Mouse (Mus musculus) liver, embryonic 11.5 days (tissue): ENCODE results near the gene Smarcal1. TPM values are rescaled to one million over a fixed set of nuclear protein-coding genes. Genes with fewer than 3 reads are reported as not detected.

ENCODE experiments used
- ATAC-seq: fragments of 200-750 bp; cut with Nextera tagmentation; replicated peaks from 2 replicates; pipeline ENCODE4 v1.8.0; 2017; ENCODE audit warnings: moderate number of reproducible peaks, mild to moderate bottlenecking, moderate TSS enrichment, moderate library complexity; ENCODE audit not compliant: low FRiP score
- DNase-seq: peaks from one replicate; pipeline ENCODE4 v3.0.0-alpha.2; 2017; ENCODE audit warnings: low spot score
- H3K27ac ChIP-seq: fragments of 300-500 bp; sonication (generic); 2 replicates; pipeline ENCODE4 v1.5.1; 2014; ENCODE audit warnings: mild to moderate bottlenecking, low read depth, low read length, control low read depth
- H3K27me3 ChIP-seq: fragments of 300-500 bp; sonication (generic); replicated peaks from 2 replicates; pipeline ENCODE4 v1.6.1; 2014; ENCODE audit warnings: low read length, mixed read lengths; ENCODE audit not compliant: control insufficient read depth, insufficient read depth
- H3K36me3 ChIP-seq: fragments of 300-500 bp; sonication (generic); 2 replicates; pipeline ENCODE4 v1.6.1; 2014; ENCODE audit warnings: mild to moderate bottlenecking, low read length, moderate library complexity, mixed read lengths; ENCODE audit not compliant: control insufficient read depth, insufficient read depth
- H3K4me1 ChIP-seq: fragments of 300-500 bp; sonication (generic); replicated peaks from 2 replicates; pipeline ENCODE4 v1.6.1; 2014; ENCODE audit warnings: low read length, mixed read lengths; ENCODE audit not compliant: control insufficient read depth, insufficient read depth
- H3K4me2 ChIP-seq: fragments of 300-500 bp; sonication (generic); 2 replicates; pipeline ENCODE4 v1.6.1; 2014; ENCODE audit warnings: mild to moderate bottlenecking, control low read depth, moderate library complexity
- H3K4me3 ChIP-seq: fragments of 300-500 bp; sonication (generic); 2 replicates; pipeline ENCODE4 v1.5.1; 2014; ENCODE audit warnings: low read depth, low read length, control low read depth
- H3K9ac ChIP-seq: fragments of 300-500 bp; sonication (generic); 2 replicates; pipeline ENCODE4 v1.6.1; 2014; ENCODE audit warnings: low read depth, low read length, control low read depth
- H3K9me3 ChIP-seq: fragments of 300-500 bp; sonication (generic); 2 replicates; pipeline ENCODE4 v1.6.1; 2016; ENCODE audit warnings: low read length, inconsistent platforms, mixed read lengths; ENCODE audit not compliant: control insufficient read depth
- WGBS: fragments of 180-500 bp; shearing (Covaris S2); extraction: QIAGEN DNeasy Blood & Tissue Kit; methylation state at CpG from one replicate; pipeline ENCODE4 v1.1.7; 2014; 5-methylcytosine and 5-hydroxymethylcytosine counted together
- polyA plus RNA-seq: library from polyadenylated mRNA; unstranded; fragments of >200 nt; fragmentation: Nextera tagmentation; extraction: Ambion mirVana; gene quantifications from 2 replicates; pipeline ENCODE4 v1.2.1, GENCODE M21; 2014

Gene Smarcal1
- 18.7 and 19.9 TPM in 2 replicates for polyA plus RNA-seq

- Histone ChIP-seq H3K9me3 (no peaks in the 10 kb centered on the region), H3K36me3 (peaks cover 14% of the 10 kb centered on the region; the same call in 1 of the 2 replicates), H3K4me1 (peaks cover 5% of the 10 kb centered on the region), H3K9ac (peak within 1 kb of the TSS; percentile 82), H3K4me3 (peak within 1 kb of the TSS; percentile 75), H3K4me2 (peak within 1 kb of the TSS; percentile 74), H3K27me3 (peaks cover 5% of the 10 kb centered on the region), H3K27ac (peak within 1 kb of the TSS; percentile 41; the same call in 1 of the 2 replicates)
- ATAC-seq, result peak; percentile 100
- under 1% methylated on average over 25 of the region's 25 CpGs for WGBS
- DNase-seq, result peak; percentile 92
These were observed at the start of gene Smarcal1 for GRCm38 (mm10) chr1:72582947-72583731. Gene Smarcal1, plus strand, starts transcription at chr1:72583251.

- H3K9me3 ChIP-seq, result no peaks in the 10 kb centered on the region
- no peaks in the 10 kb centered on the region for H3K36me3 ChIP-seq
- no peak overlapping the region for H3K9ac ChIP-seq
- peaks cover 7% of the 10 kb centered on the region; the same call in 1 of the 2 replicates for H3K4me1 ChIP-seq
- H3K4me3 ChIP-seq, result no peak overlapping the region
- DNase-seq (no peak), ATAC-seq (no peak)
- H3K27me3 ChIP-seq, result peaks cover 31% of the 10 kb centered on the region
- no peak overlapping the region for H3K4me2 ChIP-seq
- no peak overlapping the region for H3K27ac ChIP-seq
These were observed 49.6 kb upstream of the Smarcal1 start for GRCm38 (mm10) chr1:72533439-72533838.

GRCm38 (mm10) chr1:72535725-72536571 is 47.1 kb upstream of the Smarcal1 start:
- Histone ChIP-seq H3K9ac (no peak overlapping the region), H3K4me3 (peak overlapping the region; percentile 25; the same call in 1 of the 2 replicates), H3K27me3 (peaks cover 31% of the 10 kb centered on the region), H3K9me3 (no peaks in the 10 kb centered on the region), H3K27ac (no peak overlapping the region), H3K4me1 (peaks cover 7% of the 10 kb centered on the region; the same call in 1 of the 2 replicates), H3K36me3 (no peaks in the 10 kb centered on the region), H3K4me2 (peak overlapping the region; percentile 57)
- ATAC-seq (no peak), DNase-seq (no peak)
- 5% methylated on average over 36 of the region's 36 CpGs for WGBS

GRCm38 (mm10) chr1:72536611-72537351 is 46.3 kb upstream of the Smarcal1 start, which contains the start of gene March4:
Gene March4, minus strand, starts transcription at chr1:72536930.
- peak within 1 kb of the TSS; percentile 25 for H3K4me3 ChIP-seq
- H3K27me3 ChIP-seq, result peaks cover 31% of the 10 kb centered on the region
- H3K36me3 ChIP-seq, result no peaks in the 10 kb centered on the region
- no peak within 1 kb of the TSS for H3K27ac ChIP-seq
- H3K9me3 ChIP-seq, result no peaks in the 10 kb centered on the region
- H3K9ac ChIP-seq, result no peak within 1 kb of the TSS
- WGBS, result 2% methylated on average over 41 of the region's 41 CpGs
- H3K4me2 ChIP-seq, result peak within 1 kb of the TSS; percentile 57
- DNase-seq (peak; percentile 75), ATAC-seq (0 out of 2 replicates have a peak, but pooled peaks have one; percentile 41)
- H3K4me1 ChIP-seq, result peaks cover 7% of the 10 kb centered on the region; the same call in 1 of the 2 replicates

- no peaks in the 10 kb centered on the region for H3K9me3 ChIP-seq
- DNase-seq, result no peak
- H3K4me2 ChIP-seq, result no peak overlapping the region
- H3K4me1 ChIP-seq, result peaks cover 7% of the 10 kb centered on the region; the same call in 1 of the 2 replicates
- ATAC-seq, result no peak
- WGBS, result 81% methylated on average over 5 of the region's 5 CpGs
- H3K9ac ChIP-seq, result no peak overlapping the region
- H3K27me3 ChIP-seq, result peaks cover 31% of the 10 kb centered on the region
- H3K36me3 ChIP-seq, result no peaks in the 10 kb centered on the region
- H3K4me3 ChIP-seq, result no peak overlapping the region
- H3K27ac ChIP-seq, result no peak overlapping the region
These were observed 44.8 kb upstream of the Smarcal1 start for GRCm38 (mm10) chr1:72538266-72538665.

GRCm38 (mm10) chr1:72550317-72550716 is 32.7 kb upstream of the Smarcal1 start:
- no peaks in the 10 kb centered on the region for H3K36me3 ChIP-seq
- H3K27ac ChIP-seq, result no peak overlapping the region
- no peak for ATAC-seq
- DNase-seq, result no peak
- no peaks in the 10 kb centered on the region for H3K4me1 ChIP-seq
- no peak overlapping the region for H3K9ac ChIP-seq
- no peaks in the 10 kb centered on the region for H3K27me3 ChIP-seq
- H3K9me3 ChIP-seq, result no peaks in the 10 kb centered on the region
- no peak overlapping the region for H3K4me2 ChIP-seq
- 68% methylated on average over 2 of the region's 2 CpGs for WGBS
- no peak overlapping the region for H3K4me3 ChIP-seq

- Histone ChIP-seq H3K4me2 (no peak overlapping the region), H3K9ac (no peak overlapping the region), H3K27me3 (no peaks in the 10 kb centered on the region), H3K4me1 (no peaks in the 10 kb centered on the region), H3K9me3 (no peaks in the 10 kb centered on the region), H3K27ac (no peak overlapping the region), H3K4me3 (no peak overlapping the region), H3K36me3 (no peaks in the 10 kb centered on the region)
- no peak for ATAC-seq
- no peak for DNase-seq
- WGBS, result 75% methylated on average over 3 of the region's 3 CpGs
These were observed 26.6 kb upstream of the Smarcal1 start for GRCm38 (mm10) chr1:72556471-72556870.

GRCm38 (mm10) chr1:72558625-72559024 is 24.4 kb upstream of the Smarcal1 start:
- H3K36me3 ChIP-seq, result no peaks in the 10 kb centered on the region
- H3K4me2 ChIP-seq, result no peak overlapping the region
- WGBS, result 47% methylated on average over 2 of the region's 2 CpGs
- no peaks in the 10 kb centered on the region for H3K27me3 ChIP-seq
- H3K27ac ChIP-seq, result no peak overlapping the region
- no peak for DNase-seq
- H3K4me3 ChIP-seq, result no peak overlapping the region
- H3K9me3 ChIP-seq, result no peaks in the 10 kb centered on the region
- no peak overlapping the region for H3K9ac ChIP-seq
- no peaks in the 10 kb centered on the region for H3K4me1 ChIP-seq
- ATAC-seq, result no peak
